Mouse (Mus musculus) heart, embryonic 13.5 days (tissue): Measurements from ENCODE around the gene Igfbp1. TPM values are rescaled to one million over a fixed set of nuclear protein-coding genes. Genes with fewer than 3 reads are reported as not detected.

Experiments used
- ATAC-seq: fragments of 200-750 bp; cut with Nextera tagmentation; 2 replicates; pipeline ENCODE4 v1.8.0; 2017; ENCODE audit warnings: moderate TSS enrichment; ENCODE audit not compliant: insufficient number of reproducible peaks, low FRiP score, low TSS enrichment; ENCODE audit errors: extremely low read depth
- H3K27ac ChIP-seq: fragments of 300-500 bp; sonication (generic); replicated peaks from 2 replicates; pipeline ENCODE4 v1.5.1; 2015; ENCODE audit warnings: moderate library complexity, mild to moderate bottlenecking, inconsistent platforms
- H3K27me3 ChIP-seq: fragments of 300-500 bp; sonication (generic); replicated peaks from 2 replicates; pipeline ENCODE4 v1.6.1; 2015; ENCODE audit warnings: mild to moderate bottlenecking, inconsistent platforms
- H3K36me3 ChIP-seq: fragments of 300-500 bp; sonication (generic); 2 replicates; pipeline ENCODE4 v1.6.1; 2015; ENCODE audit warnings: mild to moderate bottlenecking, inconsistent platforms
- H3K4me1 ChIP-seq: fragments of 300-500 bp; sonication (generic); 2 replicates; pipeline ENCODE4 v1.6.1; 2015; ENCODE audit warnings: inconsistent platforms
- H3K4me2 ChIP-seq: fragments of 300-500 bp; sonication (generic); 2 replicates; pipeline ENCODE4 v1.6.1; 2015; ENCODE audit warnings: inconsistent platforms, mild to moderate bottlenecking, moderate library complexity
- H3K4me3 ChIP-seq: fragments of 300-500 bp; sonication (generic); 2 replicates; pipeline ENCODE4 v1.5.1; 2015; ENCODE audit warnings: moderate library complexity, mild to moderate bottlenecking, inconsistent platforms
- H3K9ac ChIP-seq: fragments of 300-500 bp; sonication (generic); 2 replicates; pipeline ENCODE4 v1.6.1; 2015; ENCODE audit warnings: inconsistent platforms, mild to moderate bottlenecking, moderate library complexity
- H3K9me3 ChIP-seq: fragments of 300-500 bp; sonication (generic); 2 replicates; pipeline ENCODE4 v1.6.1; 2016; ENCODE audit warnings: inconsistent platforms
- WGBS: fragments of 180-500 bp; shearing (Covaris S2); methylation state at CpG from one replicate; pipeline ENCODE4 v1.1.7; 2015; ENCODE audit warnings: mixed read lengths; 5-methylcytosine and 5-hydroxymethylcytosine counted together
- polyA plus RNA-seq: library from polyadenylated mRNA; unstranded; fragments of >200 nt; fragmentation: Nextera tagmentation; extraction: Ambion mirVana; gene quantifications from 2 replicates; pipeline ENCODE4 v1.2.1, GENCODE M21; 2015

Gene Igfbp1
- polyA plus RNA-seq, 1 experiment from 2014 or later: 0.37 TPM

DNA sequence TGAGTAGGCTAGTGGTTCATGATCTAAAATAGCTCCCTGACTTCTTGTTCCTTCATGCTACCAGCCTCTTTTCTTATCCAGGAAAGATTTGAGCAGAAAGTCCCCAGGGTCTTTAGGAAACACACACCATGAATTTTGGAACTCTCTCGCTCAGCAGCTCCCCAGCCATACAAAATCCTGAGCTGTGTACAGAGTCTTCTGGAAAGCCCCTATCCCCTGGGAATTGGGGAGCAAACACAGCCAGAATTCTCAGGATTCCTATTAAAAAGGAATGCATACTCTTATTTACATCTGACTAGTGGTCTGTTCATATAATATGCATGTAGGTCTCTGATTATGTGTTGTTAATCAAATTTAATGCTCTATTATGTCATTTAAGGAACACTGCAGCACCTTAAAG, 36.9 kb downstream of the Igfbp1 start:
- no peak overlapping the region for H3K4me3 ChIP-seq
- no peak overlapping the region for H3K4me2 ChIP-seq
- no peaks in the 10 kb centered on the region for H3K9me3 ChIP-seq
- ATAC-seq: no peak
- H3K9ac ChIP-seq: no peak overlapping the region
- no peak overlapping the region for H3K27ac ChIP-seq
- no peaks in the 10 kb centered on the region for H3K36me3 ChIP-seq
- H3K27me3 ChIP-seq: no peaks in the 10 kb centered on the region
- H3K4me1 ChIP-seq: peaks cover 14% of the 10 kb centered on the region; the same call in 1 of the 2 replicates
- 64% methylated on average over 1 of the region's 1 CpGs for WGBS

DNA sequence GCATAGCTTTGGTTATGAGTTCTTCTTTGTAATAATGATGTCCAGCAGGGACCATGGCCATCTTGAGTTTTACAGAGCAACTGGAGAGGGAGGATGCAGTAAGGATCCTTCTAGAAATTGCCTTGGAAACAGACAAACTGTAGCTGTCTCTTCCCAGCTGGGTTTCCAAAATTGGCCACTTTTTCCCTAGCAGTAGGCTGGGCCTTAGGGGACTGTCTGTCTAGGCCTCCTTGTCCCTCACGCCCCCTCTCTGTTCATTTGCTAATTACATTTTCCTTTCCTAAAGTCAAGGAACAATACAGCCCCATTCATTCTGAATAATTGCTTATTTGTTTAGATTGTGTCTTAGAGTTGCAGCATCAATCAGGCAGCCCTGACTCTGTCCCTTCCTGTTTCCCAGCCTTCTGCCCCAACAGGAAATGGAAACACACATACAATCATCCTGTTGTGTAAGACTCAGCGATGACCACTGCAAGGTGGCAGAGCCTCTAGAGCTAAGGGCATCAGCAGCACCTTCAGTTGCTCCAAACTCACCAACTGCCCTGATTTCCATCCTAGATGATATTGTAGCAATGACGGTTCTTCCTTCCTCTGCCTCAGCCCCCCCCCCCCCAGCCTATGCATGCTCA, 37.5 kb downstream of the Igfbp1 start:
- no peaks in the 10 kb centered on the region for H3K36me3 ChIP-seq
- WGBS: 66% methylated on average over 3 of the region's 3 CpGs
- H3K9me3 ChIP-seq: no peaks in the 10 kb centered on the region
- peaks cover 14% of the 10 kb centered on the region; the same call in 1 of the 2 replicates for H3K4me1 ChIP-seq
- H3K27ac ChIP-seq: no peak overlapping the region
- H3K4me3 ChIP-seq: no peak overlapping the region
- H3K4me2 ChIP-seq: no peak overlapping the region
- H3K9ac ChIP-seq: no peak overlapping the region
- no peaks in the 10 kb centered on the region for H3K27me3 ChIP-seq
- ATAC-seq: no peak

DNA sequence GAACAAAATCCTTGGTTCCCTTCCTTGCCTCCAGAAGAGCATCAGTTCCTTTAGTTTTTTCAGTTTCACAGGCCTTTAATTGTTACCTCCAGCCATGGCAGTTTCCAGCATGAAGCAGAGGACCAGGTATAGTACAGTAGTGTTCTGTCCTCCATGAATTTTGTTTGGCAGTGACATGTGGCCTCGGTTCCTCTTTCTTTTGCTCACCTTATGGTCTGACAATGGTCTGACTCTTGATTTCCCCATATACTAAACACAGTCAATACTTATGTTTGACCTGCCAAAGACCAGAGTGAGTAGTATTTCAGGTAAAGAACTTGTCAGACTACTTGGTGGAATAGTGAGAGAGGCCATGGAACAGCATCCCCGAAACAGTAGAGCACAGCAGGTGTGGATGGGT, 39.2 kb downstream of the Igfbp1 start:
- H3K9me3 ChIP-seq: no peaks in the 10 kb centered on the region
- no peak overlapping the region for H3K4me2 ChIP-seq
- no peaks in the 10 kb centered on the region for H3K27me3 ChIP-seq
- no peak overlapping the region for H3K27ac ChIP-seq
- no peak for ATAC-seq
- no peaks in the 10 kb centered on the region for H3K36me3 ChIP-seq
- 76% methylated on average over 2 of the region's 2 CpGs for WGBS
- H3K4me1 ChIP-seq: peaks cover 14% of the 10 kb centered on the region; the same call in 1 of the 2 replicates
- no peak overlapping the region for H3K9ac ChIP-seq
- no peak overlapping the region for H3K4me3 ChIP-seq

DNA sequence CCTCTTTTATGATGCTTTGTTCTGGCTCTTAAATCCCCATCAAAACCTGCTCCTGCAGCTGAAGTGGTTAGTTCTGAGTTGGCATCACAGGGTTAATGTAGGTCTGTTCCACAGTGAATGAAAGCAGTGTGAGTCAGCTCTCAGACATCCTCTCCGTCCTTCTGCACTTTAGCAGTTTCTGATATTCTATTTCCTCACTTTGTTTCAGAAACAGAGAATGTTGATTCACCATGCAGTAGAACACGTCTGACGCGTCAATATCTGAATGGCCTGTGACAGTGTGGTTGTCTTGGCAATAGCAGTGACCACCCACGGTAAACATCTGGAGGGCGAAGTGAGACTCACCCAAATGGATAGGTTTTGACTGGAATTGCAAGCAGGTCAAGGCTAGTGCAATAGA, 40.1 kb downstream of the Igfbp1 start:
- no peak for ATAC-seq
- 50% methylated on average over 6 of the region's 6 CpGs for WGBS

DNA sequence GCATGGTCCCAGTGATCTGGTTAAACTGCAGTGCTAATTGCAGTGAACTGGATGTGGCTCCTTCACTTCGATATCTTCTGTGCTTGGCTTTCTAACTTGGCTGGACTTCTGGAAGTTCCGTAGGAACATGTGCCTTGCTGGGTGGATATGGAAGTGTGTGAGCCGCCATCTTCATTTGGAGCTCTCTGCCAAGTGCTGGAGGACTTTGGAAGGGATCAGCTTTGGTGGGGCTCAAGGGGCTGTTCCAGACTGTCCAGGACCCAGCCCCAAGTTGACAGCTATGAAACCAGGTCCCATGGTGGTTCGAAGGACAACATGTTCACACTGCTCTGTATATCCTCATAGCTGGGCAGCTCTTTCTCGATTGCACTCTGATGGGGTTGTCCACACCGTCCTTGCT, 41.0 kb downstream of the Igfbp1 start:
- Histone ChIP-seq H3K4me1 (peaks cover 14% of the 10 kb centered on the region; the same call in 1 of the 2 replicates), H3K9ac (no peak overlapping the region), H3K4me3 (no peak overlapping the region), H3K36me3 (no peaks in the 10 kb centered on the region), H3K4me2 (no peak overlapping the region), H3K27ac (peak overlapping the region; percentile 73), H3K9me3 (no peaks in the 10 kb centered on the region), H3K27me3 (no peaks in the 10 kb centered on the region)
- ATAC-seq: no peak
- WGBS: 77% methylated on average over 6 of the region's 6 CpGs

More for the DNA sequence above, 40.1 kb downstream of the Igfbp1 start:
- Histone ChIP-seq H3K4me1 (peaks cover 14% of the 10 kb centered on the region; the same call in 1 of the 2 replicates), H3K4me2 (no peak overlapping the region), H3K27me3 (no peaks in the 10 kb centered on the region), H3K9ac (no peak overlapping the region), H3K9me3 (no peaks in the 10 kb centered on the region), H3K27ac (peak overlapping the region; percentile 73), H3K4me3 (no peak overlapping the region), H3K36me3 (no peaks in the 10 kb centered on the region)

DNA sequence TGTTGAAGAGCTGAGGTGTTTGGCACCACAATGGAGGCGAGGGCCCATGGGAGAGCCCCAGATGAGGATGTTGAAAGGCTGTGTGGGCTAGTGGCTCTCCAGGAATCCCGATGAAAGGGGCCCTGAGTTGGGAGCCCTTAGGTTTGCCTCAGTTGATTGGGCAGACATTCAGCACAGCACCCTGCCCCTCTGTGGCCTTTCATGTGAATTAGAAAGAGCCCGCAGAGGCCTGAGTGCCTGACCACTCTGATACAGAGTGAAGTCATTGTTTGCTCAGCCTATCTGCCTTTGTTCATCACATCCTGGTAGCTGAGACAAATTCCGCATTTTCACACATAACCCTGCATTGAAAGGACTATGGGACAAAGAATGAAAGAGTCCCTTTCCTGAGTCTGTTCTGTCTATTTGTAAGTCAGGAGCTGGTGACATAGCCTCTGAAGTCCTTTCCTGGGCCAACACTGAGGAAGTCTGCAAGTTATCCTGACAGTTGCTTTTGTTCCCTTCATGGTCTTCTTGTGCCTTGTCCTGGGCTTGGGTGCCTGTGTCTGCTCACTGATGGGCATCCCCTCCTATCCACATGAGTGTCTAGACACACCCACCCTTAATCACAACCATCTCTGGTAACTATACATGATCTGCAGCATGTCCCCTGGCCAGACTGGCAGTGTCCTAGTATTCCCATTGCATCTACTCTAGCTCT, 41.6 kb downstream of the Igfbp1 start:
- H3K9ac ChIP-seq: no peak overlapping the region
- H3K27ac ChIP-seq: peak overlapping the region; percentile 73
- H3K4me1 ChIP-seq: peaks cover 14% of the 10 kb centered on the region; the same call in 1 of the 2 replicates
- no peaks in the 10 kb centered on the region for H3K27me3 ChIP-seq
- H3K4me3 ChIP-seq: no peak overlapping the region
- H3K4me2 ChIP-seq: no peak overlapping the region
- ATAC-seq: no peak
- no peaks in the 10 kb centered on the region for H3K9me3 ChIP-seq
- 57% methylated on average over 4 of the region's 4 CpGs for WGBS
- no peaks in the 10 kb centered on the region for H3K36me3 ChIP-seq

DNA sequence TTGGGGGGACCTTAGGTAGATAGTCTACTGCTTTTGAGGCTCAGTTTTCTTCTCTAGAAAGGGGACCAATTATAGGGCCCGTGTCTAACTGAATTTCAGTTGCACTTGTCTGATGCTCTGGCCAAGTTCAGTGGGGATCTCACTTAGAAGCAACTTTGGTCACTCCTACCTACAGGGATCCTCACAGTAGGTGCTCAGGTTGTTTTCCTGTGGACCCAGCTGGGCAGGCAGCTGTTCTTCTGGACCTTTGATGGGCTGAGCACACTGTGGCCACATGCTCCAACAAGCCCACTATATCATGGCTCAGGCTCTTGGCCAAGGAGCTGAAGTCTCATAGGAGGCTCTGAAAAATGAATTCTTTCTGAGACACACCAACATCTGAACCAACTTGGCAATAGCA, 47.2 kb downstream of the Igfbp1 start:
- no peaks in the 10 kb centered on the region for H3K27me3 ChIP-seq
- no peak overlapping the region for H3K4me2 ChIP-seq
- ATAC-seq: no peak
- 65% methylated on average over 1 of the region's 1 CpGs for WGBS
- no peak overlapping the region for H3K9ac ChIP-seq
- H3K36me3 ChIP-seq: no peaks in the 10 kb centered on the region
- H3K4me3 ChIP-seq: no peak overlapping the region
- no peaks in the 10 kb centered on the region for H3K9me3 ChIP-seq
- no peak overlapping the region for H3K27ac ChIP-seq
- no peaks in the 10 kb centered on the region for H3K4me1 ChIP-seq

DNA sequence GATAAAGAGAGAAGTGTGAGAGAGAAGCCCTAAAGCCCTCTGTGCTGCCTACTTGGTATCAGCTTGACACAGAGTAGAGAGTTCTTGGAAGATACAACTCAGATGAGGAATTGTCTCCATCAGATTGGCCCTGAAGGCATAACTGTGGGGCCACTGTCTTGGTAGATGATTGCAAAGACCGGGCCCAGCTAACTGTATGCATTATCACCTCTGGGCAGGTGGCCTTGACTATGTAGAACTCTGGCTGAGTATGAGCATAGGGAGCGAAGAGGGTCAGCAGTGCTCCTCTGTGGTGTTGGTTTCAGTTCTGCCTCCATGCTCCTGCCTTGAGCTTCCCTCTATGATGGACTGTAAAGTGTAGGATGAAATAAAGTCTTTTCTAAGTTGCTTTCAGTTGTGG, 52.8 kb downstream of the Igfbp1 start:
- Histone ChIP-seq H3K27ac (no peak overlapping the region), H3K4me1 (no peaks in the 10 kb centered on the region), H3K9ac (no peak overlapping the region), H3K36me3 (no peaks in the 10 kb centered on the region), H3K27me3 (no peaks in the 10 kb centered on the region), H3K4me2 (no peak overlapping the region), H3K9me3 (no peaks in the 10 kb centered on the region), H3K4me3 (no peak overlapping the region)
- no peak for ATAC-seq
- 79% methylated on average over 2 of the region's 2 CpGs for WGBS

DNA sequence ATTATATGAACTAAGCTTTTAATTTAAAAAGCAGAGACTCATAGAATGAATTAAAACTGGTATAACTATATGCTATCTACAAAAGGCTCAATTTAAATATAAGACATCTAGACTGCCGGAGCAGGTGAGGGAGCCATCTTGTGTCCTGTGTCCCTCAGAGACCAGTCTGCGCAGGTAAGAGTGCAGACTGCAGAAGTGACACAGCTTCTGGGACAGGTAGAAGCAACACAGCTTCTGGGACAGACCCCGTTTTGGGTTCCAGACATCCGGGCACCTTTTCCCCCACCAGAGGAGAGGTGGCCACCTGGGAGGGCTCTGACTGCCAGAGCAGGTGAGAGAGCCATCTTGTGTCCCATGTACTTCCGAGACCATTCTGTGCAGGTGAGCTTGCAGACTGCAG, 53.3 kb downstream of the Igfbp1 start:
- no peaks in the 10 kb centered on the region for H3K9me3 ChIP-seq
- no peaks in the 10 kb centered on the region for H3K27me3 ChIP-seq
- H3K9ac ChIP-seq: no peak overlapping the region
- H3K4me1 ChIP-seq: no peaks in the 10 kb centered on the region
- no peak overlapping the region for H3K4me3 ChIP-seq
- 86% methylated on average over 5 of the region's 5 CpGs for WGBS
- no peak overlapping the region for H3K27ac ChIP-seq
- no peak for ATAC-seq
- H3K4me2 ChIP-seq: no peak overlapping the region
- no peaks in the 10 kb centered on the region for H3K36me3 ChIP-seq

Other genes starting within 250 kb of the Igfbp1 start
- gene Adcy1, start 134.3 kb upstream of the Igfbp1 start, polyA plus RNA-seq: 0.51 and 0.87 TPM in 2 replicates
- gene Gm11985, start 9.2 kb upstream of the Igfbp1 start, polyA plus RNA-seq: not detected in 2 replicates
- gene Igfbp3, start 16.1 kb downstream of the Igfbp1 start, polyA plus RNA-seq: 34.0 and 34.5 TPM in 2 replicates